Mouse (Mus musculus) spleen, adult 2 months (tissue): ENCODE results near the gene Rras2.

Source experiments
- CTCF ChIP-seq: fragments of 200-500 bp; IDR thresholded peaks from 2 replicates; pipeline ENCODE4 v1.5.1; 2011; ENCODE audit warnings: mild to moderate bottlenecking, inconsistent platforms; ENCODE audit not compliant: insufficient read depth, insufficient read length, insufficient replicate concordance; ENCODE audit errors: extremely low read depth
- POLR2A ChIP-seq: fragments of 200-500 bp; IDR thresholded peaks from 2 replicates; pipeline ENCODE4 v1.6.1; 2011; ENCODE audit warnings: low read depth, low read length, inconsistent platforms

DNA sequence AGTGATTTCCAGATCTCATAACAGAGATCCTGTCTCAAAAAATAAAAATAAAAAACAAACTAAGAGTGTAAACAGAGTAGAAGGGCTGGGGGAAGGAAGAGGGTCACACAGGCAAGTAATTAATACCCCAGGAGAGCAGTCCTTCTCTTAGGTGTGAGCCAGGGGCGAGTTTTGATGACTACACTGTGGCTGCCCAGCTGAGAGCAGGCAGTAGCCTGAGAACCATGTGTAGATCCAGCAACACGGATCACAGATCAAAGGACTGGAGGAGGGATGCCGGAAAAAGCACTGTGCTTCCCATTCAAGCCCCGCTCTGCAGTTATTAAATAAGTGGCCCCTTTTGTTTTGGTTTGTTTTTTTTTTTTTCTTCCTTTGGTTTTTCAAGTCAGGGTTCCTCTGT is 15.0 kb downstream of the Rras2 start:
- TF ChIP-seq POLR2A (no peak), CTCF (no peak)
